Mouse (Mus musculus) heart, postnatal 4 days (tissue): ENCODE measurements around the gene Ppp2r3a. TPM values are rescaled to one million over a fixed set of nuclear protein-coding genes. Genes with fewer than 3 reads are reported as not detected.

Experiments
- DNase-seq: peaks from one replicate; pipeline ENCODE4 v3.0.0; 2021
- total RNA-seq, 2 experiments: library from RNA; stranded (reverse); gene quantifications; 2 replicates each; pipeline ENCODE4 v1.2.3; 2021

Ppp2r3a gene
- total RNA-seq, 2 experiments from 2014 or later = 179 to 189 TPM

- peak; percentile 79 for DNase-seq
Observed at GRCm38 (mm10) chr9:101250981-101251643, 483 bp downstream of the Ppp2r3a start.

- DNase-seq = no peak
Observed at GRCm38 (mm10) chr9:101250486-101250885, 1.1 kb downstream of the Ppp2r3a start.

GRCm38 (mm10) chr9:101249626-101250025, 2.0 kb downstream of the Ppp2r3a start:
- DNase-seq = no peak

- DNase-seq = no peak
Observed at GRCm38 (mm10) chr9:101247541-101247940, 4.1 kb downstream of the Ppp2r3a start.

- DNase-seq = no peak
Observed at GRCm38 (mm10) chr9:101245493-101245892, 6.1 kb downstream of the Ppp2r3a start.

- DNase-seq = no peak
Observed at GRCm38 (mm10) chr9:101243711-101244110, 7.9 kb downstream of the Ppp2r3a start.

GRCm38 (mm10) chr9:101240161-101240560, 11.4 kb downstream of the Ppp2r3a start:
- DNase-seq = no peak

GRCm38 (mm10) chr9:101235786-101236185, 15.8 kb downstream of the Ppp2r3a start:
- DNase-seq = no peak

- no peak for DNase-seq
Observed at GRCm38 (mm10) chr9:101232034-101232433, 19.6 kb downstream of the Ppp2r3a start.

- DNase-seq = no peak
Observed at GRCm38 (mm10) chr9:101230028-101230427, 21.6 kb downstream of the Ppp2r3a start.

GRCm38 (mm10) chr9:101228892-101229291, 22.7 kb downstream of the Ppp2r3a start:
- no peak for DNase-seq

GRCm38 (mm10) chr9:101207984-101208383, 43.6 kb downstream of the Ppp2r3a start:
- no peak for DNase-seq

- DNase-seq = no peak
Observed at GRCm38 (mm10) chr9:101206516-101206915, 45.1 kb downstream of the Ppp2r3a start.

- DNase-seq = no peak
Observed at GRCm38 (mm10) chr9:101205216-101205615, 46.4 kb downstream of the Ppp2r3a start.

GRCm38 (mm10) chr9:101204059-101204458, 47.5 kb downstream of the Ppp2r3a start:
- DNase-seq = no peak

GRCm38 (mm10) chr9:101200627-101201026, 51.0 kb downstream of the Ppp2r3a start:
- peak; percentile 40 for DNase-seq

- peak; percentile 27 for DNase-seq
Observed at GRCm38 (mm10) chr9:101198804-101199203, 52.8 kb downstream of the Ppp2r3a start.

GRCm38 (mm10) chr9:101198261-101198660, 53.3 kb downstream of the Ppp2r3a start:
- DNase-seq = no peak

GRCm38 (mm10) chr9:101181962-101182701, 69.5 kb downstream of the Ppp2r3a start:
- DNase-seq = peak; percentile 91

- DNase-seq = no peak
Observed at GRCm38 (mm10) chr9:101181291-101181690, 70.3 kb downstream of the Ppp2r3a start.

GRCm38 (mm10) chr9:101180234-101180633, 71.4 kb downstream of the Ppp2r3a start:
- peak; percentile 51 for DNase-seq

GRCm38 (mm10) chr9:101160627-101161026, 91.0 kb downstream of the Ppp2r3a start:
- DNase-seq = no peak

GRCm38 (mm10) chr9:101160092-101160491, 91.5 kb downstream of the Ppp2r3a start:
- DNase-seq = no peak

GRCm38 (mm10) chr9:101159431-101159830, 92.2 kb downstream of the Ppp2r3a start:
- no peak for DNase-seq
